Mouse (Mus musculus) 3T3-L1 (cell line): ENCODE data around the gene Gga3.

ENCODE experiments used
- DNase-seq: peaks from one replicate; pipeline ENCODE4 v3.0.0-alpha.2; 2015; ENCODE audit warnings: low read depth, low spot score

The Gga3 gene

DNA sequence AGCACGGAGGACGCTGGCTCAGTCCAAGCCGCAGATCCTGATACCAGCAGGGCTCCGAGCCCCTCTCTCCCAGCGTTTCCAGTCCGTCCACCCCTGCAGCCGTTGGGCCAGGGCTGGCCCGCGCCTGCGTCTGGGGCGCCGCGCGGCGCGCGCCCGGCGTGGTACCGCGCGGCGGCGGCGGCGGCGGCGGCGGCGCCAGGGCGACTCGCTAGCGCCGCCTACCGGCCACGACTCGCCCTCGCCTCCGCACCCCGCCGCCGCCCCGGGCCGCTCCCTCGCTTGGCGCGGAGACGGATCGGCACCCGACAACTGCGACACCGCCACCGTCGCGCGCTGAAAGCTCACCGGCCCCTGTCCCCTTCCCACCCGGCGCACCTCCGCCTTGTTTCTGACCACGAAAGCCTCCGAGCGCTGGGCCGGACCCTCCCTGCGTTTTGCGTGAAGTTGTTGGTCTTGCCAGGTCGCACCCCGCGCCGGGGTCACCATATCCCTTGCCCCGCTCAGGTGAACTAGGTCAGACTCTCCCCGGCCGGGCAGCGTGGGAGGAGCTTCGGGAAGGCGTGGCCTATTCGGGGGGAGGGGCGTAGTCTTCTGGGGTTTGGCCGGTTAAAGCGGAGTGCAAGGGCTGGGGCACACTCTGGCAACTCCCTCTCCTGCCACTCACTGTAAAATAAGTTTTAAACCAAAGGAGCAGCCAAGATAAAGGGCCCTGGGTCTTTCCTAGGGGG is 8.7 kb upstream of the Gga3 start, which contains the start of gene Mif4gd:
TSS of gene Mif4gd (minus strand) at position 560 of the 728 bp plus-strand sequence.
- DNase-seq, result peak; percentile 85

DNA sequence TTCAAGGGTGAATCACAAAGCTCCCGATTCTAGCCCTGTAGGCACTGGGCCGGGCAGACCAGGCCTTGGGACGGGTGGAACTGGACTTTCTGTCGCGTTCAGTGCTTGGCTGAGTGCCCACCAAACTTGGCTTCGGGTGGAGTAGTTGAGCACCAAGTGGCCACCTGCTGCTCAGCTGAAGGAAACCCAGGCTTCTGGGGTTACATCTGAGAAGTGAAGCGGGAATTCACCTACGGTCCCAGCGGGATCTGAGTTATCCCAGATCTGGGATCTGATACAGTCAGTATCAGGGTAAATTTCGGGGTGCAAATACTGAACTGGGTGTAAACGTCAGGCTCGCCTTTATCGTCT is 8.2 kb upstream of the Gga3 start:
- peak; percentile 81 for DNase-seq

- no peak for DNase-seq
These were observed 7.3 kb upstream of the Gga3 start for GRCm38 (mm10) chr11:115611173-115611572.

DNA sequence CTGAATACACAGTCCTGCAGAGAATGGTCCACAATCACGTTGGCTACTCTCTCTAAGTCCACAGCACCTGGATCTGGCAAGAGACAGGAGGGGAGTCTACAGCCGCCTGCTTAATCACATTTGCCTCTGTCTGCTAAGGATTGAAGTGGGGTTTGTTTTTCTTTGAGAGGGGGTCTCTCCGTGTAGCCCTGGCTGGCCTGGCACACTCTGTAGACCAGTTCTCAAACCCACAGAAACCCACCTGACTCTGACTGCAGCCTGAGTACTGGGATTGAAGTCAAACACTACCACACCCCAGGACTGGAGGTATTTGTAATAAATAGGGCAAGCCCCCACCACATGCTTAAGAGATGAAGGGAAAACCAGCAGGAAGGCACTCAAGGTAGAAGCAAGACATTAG is 5.7 kb upstream of the Gga3 start:
- no peak for DNase-seq

- DNase-seq, result no peak
These were observed 4.9 kb upstream of the Gga3 start for GRCm38 (mm10) chr11:115608421-115609399.

DNA sequence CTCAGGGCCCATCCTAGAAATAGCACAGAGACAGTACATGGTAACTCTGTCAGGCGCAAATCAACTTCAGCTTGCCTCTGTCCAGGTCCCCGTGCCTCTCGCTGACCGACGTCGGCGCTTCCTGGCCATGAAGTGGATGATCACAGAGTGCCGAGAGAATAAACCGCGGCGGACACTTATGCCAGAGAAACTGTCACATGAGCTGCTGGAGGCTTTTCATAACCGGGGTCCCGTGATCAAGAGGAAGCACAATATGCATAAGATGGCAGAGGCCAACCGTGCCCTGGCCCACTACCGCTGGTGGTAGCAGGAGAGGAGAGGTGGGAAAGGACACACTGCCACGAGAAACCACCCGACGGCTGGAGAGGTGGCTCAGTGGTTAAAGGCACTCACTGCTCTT is 2.9 kb upstream of the Gga3 start:
- DNase-seq, result no peak

DNA sequence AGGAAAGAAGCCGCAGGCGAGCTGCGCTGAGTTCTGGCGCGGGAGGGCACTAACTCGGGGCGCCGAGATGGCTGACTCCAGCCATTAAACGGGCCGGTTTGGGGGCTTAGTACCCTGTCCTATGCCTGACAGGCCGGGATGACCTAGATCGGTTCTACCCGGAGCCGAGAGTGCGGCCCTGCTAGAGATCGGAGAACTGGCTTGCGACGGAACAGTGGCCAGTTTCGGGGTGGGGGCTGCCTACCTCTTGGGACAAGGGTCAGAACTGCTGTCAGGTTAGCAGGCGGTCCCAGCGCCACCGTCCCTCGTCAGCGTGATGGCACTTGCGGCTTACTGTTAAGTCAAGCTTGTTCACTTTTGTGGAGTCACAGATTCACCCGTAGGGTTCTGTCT is 449 bp upstream of the Gga3 start:
- no peak for DNase-seq

DNA sequence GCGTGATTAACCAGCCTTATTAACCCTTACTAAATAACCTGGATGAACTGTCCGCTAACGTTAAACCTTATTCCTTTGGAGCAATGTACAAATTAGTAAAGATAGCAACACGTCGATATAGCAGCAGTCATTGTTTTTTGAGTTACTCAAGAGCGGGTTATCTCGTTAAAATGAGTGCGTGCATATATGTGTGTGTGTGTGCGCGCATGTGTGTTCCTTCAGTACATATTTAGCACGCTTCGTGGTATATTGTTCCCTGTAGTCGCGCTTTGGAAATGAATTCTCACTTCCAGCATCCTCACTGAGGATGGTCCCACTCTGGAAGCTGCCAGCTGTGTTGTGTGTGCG is 749 bp downstream of the Gga3 start:
- no peak for DNase-seq

GRCm38 (mm10) chr11:115601174-115601573 is 2.7 kb downstream of the Gga3 start:
- no peak for DNase-seq

DNA sequence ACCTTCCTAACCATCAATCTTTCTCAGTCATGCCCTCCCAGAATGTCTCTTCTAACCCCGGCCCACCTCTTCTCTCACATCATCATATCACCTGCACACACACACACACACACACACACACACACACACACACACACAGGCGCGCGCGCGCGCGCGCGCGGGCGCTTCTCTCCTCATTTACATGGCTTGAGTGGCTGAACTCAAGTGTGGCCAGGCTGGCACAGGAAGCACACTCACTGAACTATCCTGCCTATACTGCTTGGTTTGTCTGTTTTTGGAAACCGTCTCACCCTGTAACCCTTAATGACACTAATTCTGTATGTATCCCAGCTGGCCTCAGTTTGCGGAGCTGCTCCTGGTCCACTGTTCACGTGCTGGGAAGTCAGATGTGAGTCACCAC is 3.1 kb downstream of the Gga3 start:
- DNase-seq, result no peak

DNA sequence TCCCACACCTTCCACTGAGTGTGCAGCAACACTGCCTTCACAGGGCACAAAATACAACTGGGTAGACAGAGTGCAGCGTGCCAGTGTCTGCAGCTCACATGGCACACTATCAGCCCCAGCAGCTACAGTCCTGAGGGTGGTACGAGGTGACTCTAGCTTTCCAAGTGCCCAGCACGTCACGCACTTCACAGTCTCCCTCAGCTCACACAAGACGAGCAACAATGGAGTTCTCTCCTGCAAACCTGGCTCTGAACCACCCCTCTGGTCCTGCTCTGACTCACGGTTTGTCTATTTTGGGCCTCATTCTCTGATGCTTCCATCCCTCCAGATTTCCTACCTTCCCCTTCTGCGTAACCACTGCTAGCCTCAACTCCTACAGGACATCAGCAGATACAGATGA is 4.1 kb downstream of the Gga3 start:
- DNase-seq, result peak; percentile 51

- no peak for DNase-seq
These were observed 5.5 kb downstream of the Gga3 start for GRCm38 (mm10) chr11:115598309-115598708.

DNA sequence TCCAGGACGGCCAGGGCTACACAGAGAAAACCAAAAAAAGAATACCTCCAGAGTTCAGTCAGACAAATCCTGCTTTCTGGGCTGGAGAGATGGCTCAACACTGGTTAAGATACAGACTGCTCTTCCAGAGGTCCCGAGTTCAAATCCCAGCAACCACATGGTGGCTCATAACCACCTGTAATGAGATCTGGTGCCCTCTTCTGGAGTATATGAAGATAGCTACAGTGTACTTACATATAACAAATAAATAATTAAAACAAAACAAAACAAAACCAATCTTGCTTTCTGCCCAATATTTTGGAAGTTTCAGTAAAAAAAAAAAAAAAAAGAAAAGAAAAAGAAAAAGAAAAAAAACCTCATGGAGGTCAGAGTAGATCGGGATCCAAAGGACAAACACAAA is 8.6 kb downstream of the Gga3 start:
- peak; percentile 63 for DNase-seq

GRCm38 (mm10) chr11:115590526-115591075 is 13.2 kb downstream of the Gga3 start:
- DNase-seq, result no peak

- no peak for DNase-seq
These were observed 15.9 kb downstream of the Gga3 start for GRCm38 (mm10) chr11:115587984-115588383.

- no peak for DNase-seq
These were observed 17.4 kb downstream of the Gga3 start for GRCm38 (mm10) chr11:115586403-115586802.

DNA sequence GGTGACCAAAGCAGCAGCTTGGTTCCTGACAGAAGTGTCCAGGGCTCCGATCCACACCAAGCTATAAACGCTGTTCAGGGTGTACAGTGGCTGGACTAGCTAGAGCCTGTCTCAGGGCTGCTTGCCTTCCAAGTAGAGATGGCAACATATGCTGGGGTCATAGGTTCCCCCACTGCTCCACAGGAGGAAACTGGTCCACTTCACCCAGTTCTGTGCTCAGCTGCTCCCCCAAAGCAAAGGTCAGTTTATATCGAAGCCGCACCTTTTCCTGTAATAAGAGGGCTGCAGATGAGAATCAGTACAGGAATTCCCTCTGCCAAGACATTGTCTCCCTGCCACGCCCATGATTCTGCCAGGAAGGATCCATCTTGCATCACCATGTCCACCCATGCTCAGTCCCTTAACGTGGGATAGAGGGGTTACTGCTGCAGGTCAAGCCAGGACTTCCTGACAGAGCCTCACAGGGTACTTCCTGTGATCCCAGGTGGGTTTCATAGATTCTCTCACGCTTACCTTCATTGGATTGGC is 18.2 kb downstream of the Gga3 start:
- no peak for DNase-seq

DNA sequence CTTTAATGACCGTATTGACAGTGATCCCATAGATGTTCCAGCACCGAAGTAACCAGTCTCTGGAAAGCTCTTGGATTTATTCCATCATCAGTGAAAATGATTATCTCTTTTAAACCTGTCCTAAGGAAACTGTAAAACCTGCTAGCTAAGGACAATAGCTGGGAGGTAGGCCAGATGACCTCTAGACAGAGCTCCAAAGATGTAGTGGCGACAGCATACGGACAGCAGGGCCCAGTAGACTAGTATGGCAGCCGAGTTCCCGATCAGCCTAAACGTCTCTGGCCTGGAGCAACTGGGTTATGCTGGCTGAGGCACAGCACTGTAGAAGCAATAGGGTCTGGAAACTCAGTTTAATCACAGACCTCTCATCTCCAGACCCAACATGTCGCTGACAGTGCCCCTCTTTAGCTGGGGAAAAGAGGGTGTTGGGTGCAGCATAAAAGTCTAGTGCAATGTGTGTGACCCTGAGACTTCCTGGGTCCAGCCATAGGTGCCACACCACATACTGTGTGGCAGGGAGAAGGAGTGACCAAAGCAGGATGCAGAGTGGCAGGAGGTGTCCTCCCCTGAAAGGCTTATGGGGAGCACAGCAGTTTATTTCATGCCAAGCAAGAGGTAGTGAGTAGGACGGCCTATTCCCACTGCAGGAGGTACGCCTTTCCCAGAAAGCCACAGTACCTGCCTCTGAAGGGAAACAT is 19.3 kb downstream of the Gga3 start:
- no peak for DNase-seq

GRCm38 (mm10) chr11:115582913-115583606 is 20.8 kb downstream of the Gga3 start:
- no peak for DNase-seq

DNA sequence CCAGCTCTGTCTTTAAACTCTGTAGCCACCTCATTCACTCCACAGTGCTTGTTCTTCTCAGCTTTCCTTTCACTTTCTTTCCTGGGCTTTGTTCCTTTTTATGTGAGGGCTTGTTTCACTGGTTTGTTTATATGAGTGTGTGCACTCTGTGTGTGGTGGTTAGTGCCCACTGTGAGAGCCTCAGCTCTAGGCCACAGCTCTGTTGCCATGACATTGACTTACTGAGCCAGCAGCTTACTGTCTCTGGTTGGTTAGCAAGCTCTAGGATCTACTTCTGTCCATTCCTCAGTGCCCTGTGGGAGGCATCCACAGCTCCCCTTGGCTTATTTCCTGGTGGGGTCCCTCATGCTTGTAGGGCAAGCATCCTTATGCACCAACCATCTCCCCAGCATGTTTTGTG is 24.8 kb downstream of the Gga3 start:
- DNase-seq, result no peak

DNA sequence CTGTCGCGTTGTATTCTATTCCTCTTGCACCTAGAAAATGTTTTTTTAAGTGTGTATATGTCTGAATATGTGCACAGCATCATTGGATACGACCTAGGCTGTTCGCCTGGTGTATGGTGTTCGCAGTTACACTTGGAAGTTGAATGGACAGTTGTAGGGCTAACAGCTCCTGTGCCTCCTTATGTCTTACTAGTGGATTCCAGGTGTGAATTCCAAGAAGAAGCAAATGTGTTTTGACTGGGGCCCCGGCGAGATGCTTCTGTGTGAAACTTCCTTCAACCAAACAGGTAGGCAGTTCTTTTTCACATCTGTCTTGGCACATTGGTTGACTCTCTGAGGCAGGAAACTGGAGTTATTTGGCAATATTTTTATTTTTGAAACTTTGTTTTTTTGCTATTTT is 38.9 kb downstream of the Gga3 start:
- peak; percentile 26 for DNase-seq
